Mouse (Mus musculus): ENCODE results near the gene Lpp.

GRCm38 (mm10) chr16:24801780-24802179, 408.5 kb downstream of the Lpp start:
- TF ChIP-seq CTCF (IDR thresholded peaks at IDR 0.05; ENCODE audit: control insufficient read depth, insufficient read depth, low read length) (no peak), POLR2A (IDR thresholded peaks at IDR 0.05; ENCODE audit: borderline replicate concordance, control insufficient read depth, low read depth, low read length) (no peak)
